Comparison of ENCODE assay signal across 10 mouse cellular contexts in genomic region chr11:120826016-120826953, GRCm38 (mm10). TPM values are rescaled to one million over a fixed set of nuclear protein-coding genes. Genes with fewer than 3 reads are reported as not detected.
A peak's percentile ranks its signal among the peaks of the same experiment; 100 is the strongest.
DNase-seq lines count a peak whose midpoint lies in the region; ATAC-seq and TF ChIP-seq lines count a peak whose summit lies in the region.
"Had no signal": no experiment of that assay in that cellular context is flagged by ENCODE, and none has a peak within 500 bp of the region (broad histone marks: within the 10 kb centered on the region; RNA-seq: fewer than 3 reads in every experiment).

No protein-coding gene starts in this region.

- peak overlapping the region; percentile 98 for H3K27ac ChIP-seq in left cerebral cortex, adult 2 months
- H3K27ac ChIP-seq in hindbrain, embryonic 14.5 days: peak overlapping the region; percentile 98
- H3K27ac ChIP-seq in midbrain, embryonic 14.5 days (replicated peaks; ENCODE audit: low read depth, low read length): peak overlapping the region; percentile 100
- H3K27ac ChIP-seq: liver, embryonic 14.5 days had no signal

- peak overlapping the region; percentile 93; the same call in 1 of the 2 replicates for H3K9ac ChIP-seq in hindbrain, embryonic 14.5 days
- H3K9ac ChIP-seq in midbrain, embryonic 14.5 days (replicated peaks; ENCODE audit: low read length): peak overlapping the region; percentile 21; the same call in 1 of the 2 replicates
- H3K9ac ChIP-seq: liver, embryonic 14.5 days had no signal

- no peak for ATAC-seq in cerebellum, adult (ENCODE audit: insufficient number of reproducible peaks, low FRiP score, low TSS enrichment)
- ATAC-seq in hindbrain, embryonic 14.5 days (ENCODE audit: low FRiP score): no peak
- ATAC-seq in midbrain, embryonic 14.5 days (ENCODE audit: low FRiP score, low TSS enrichment): no peak

- peaks cover 29% of the 10 kb centered on the region for H3K4me1 ChIP-seq in hindbrain, embryonic 14.5 days (replicated peaks; ENCODE audit: control insufficient read depth, insufficient read depth, low read length)
- H3K4me1 ChIP-seq in midbrain, embryonic 14.5 days (ENCODE audit: control insufficient read depth, insufficient read depth, low read length): peaks cover 32% of the 10 kb centered on the region

- peaks cover 14% of the 10 kb centered on the region for H3K36me3 ChIP-seq in hindbrain, embryonic 14.5 days (replicated peaks; ENCODE audit: control insufficient read depth, insufficient read depth)
- peaks cover 8% of the 10 kb centered on the region for H3K36me3 ChIP-seq in midbrain, embryonic 14.5 days (ENCODE audit: control insufficient read depth, insufficient read depth, low read length)
- H3K36me3 ChIP-seq: heart, embryonic 15.5 days had no signal

- H3K9me3 ChIP-seq in hindbrain, embryonic 14.5 days (ENCODE audit: control insufficient read depth, low read length): no peaks in the 10 kb centered on the region
- H3K9me3 ChIP-seq in midbrain, embryonic 14.5 days (ENCODE audit: control insufficient read depth, low read length): no peaks in the 10 kb centered on the region
- H3K9me3 ChIP-seq: heart, embryonic 15.5 days had no signal

- peak; percentile 45 for DNase-seq in cerebellum, adult 11-12 months
- DNase-seq in left cerebral cortex, adult 2 months (ENCODE audit: extremely low spot score in 1 of 2, low spot score in 2 of 2): no peak
- no peak for DNase-seq in left cerebral cortex, adult 9 months (ENCODE audit: low spot score in 2 of 2)
- no peak for DNase-seq in hindbrain, embryonic 14.5 days (ENCODE audit: low spot score)
- DNase-seq in midbrain, embryonic 14.5 days: no peak
- no peak for DNase-seq in lung, postnatal 25 days (ENCODE audit: low spot score)
- no peak for DNase-seq in yolk sac, embryonic 10.5 days (ENCODE audit: low spot score)

- WGBS in hindbrain, embryonic 14.5 days: 77% methylated on average over 8 of the region's 8 CpGs
- 81% methylated on average over 8 of the region's 8 CpGs for WGBS in midbrain, embryonic 14.5 days

- H3K4me2 ChIP-seq in hindbrain, embryonic 14.5 days (replicated peaks): no peak overlapping the region
- no peak overlapping the region for H3K4me2 ChIP-seq in midbrain, embryonic 14.5 days (ENCODE audit: low read length)

- H3K27me3 ChIP-seq in hindbrain, embryonic 14.5 days (ENCODE audit: control insufficient read depth, insufficient read depth, low read length): no peaks in the 10 kb centered on the region
- no peaks in the 10 kb centered on the region for H3K27me3 ChIP-seq in midbrain, embryonic 14.5 days (ENCODE audit: control insufficient read depth, insufficient read depth, low read length)
- H3K27me3 ChIP-seq: heart, embryonic 15.5 days had no signal

- no peak for TF ChIP-seq CTCF in left cerebral cortex, adult 2 months (IDR thresholded peaks at IDR 0.05)

- no peak overlapping the region for H3K4me3 ChIP-seq in left cerebral cortex, adult 2 months
- no peak overlapping the region for H3K4me3 ChIP-seq in hindbrain, embryonic 14.5 days (replicated peaks; ENCODE audit: low read length)
- H3K4me3 ChIP-seq in midbrain, embryonic 14.5 days (replicated peaks; ENCODE audit: low read depth, low read length): no peak overlapping the region

- intact Hi-C loops in left cerebral cortex, adult 2 months (cut with DNase I): loop anchor here (5.0 kb wide), 1 partner anchor 76 kb away; no protein-coding TSS in a partner anchor

RNA-seq across cellular contexts. Expression of gene Fasn, which starts 1.9 kb away (rescaled TPM):
- total RNA-seq in left cerebral cortex, adult 2 months (2021): 100 to 1,000 TPM; 177 to 197 TPM
- 119 and 135 TPM in 2 replicates for polyA plus RNA-seq in hindbrain, embryonic 14.5 days (2014; fragmentation: Nextera tagmentation; extraction: Ambion mirVana)
- 120 and 124 TPM in 2 replicates for polyA plus RNA-seq in midbrain, embryonic 14.5 days (2014; fragmentation: Nextera tagmentation; extraction: Ambion mirVana)

RNA-seq across cellular contexts. Expression of gene Dus1l, which starts 30.1 kb away (rescaled TPM):
- 10 to 100 TPM; 45.8 to 47.6 TPM for total RNA-seq in left cerebral cortex, adult 2 months (2021)
- 43.8 and 43.9 TPM in 2 replicates for polyA plus RNA-seq in hindbrain, embryonic 14.5 days (2014; fragmentation: Nextera tagmentation; extraction: Ambion mirVana)
- 39.4 and 48.0 TPM in 2 replicates for polyA plus RNA-seq in midbrain, embryonic 14.5 days (2014; fragmentation: Nextera tagmentation; extraction: Ambion mirVana)

RNA-seq across cellular contexts. Expression of gene Gps1, which starts 42.2 kb away (rescaled TPM):
- total RNA-seq in left cerebral cortex, adult 2 months (2021): 100 to 1,000 TPM; 139 to 145 TPM
- polyA plus RNA-seq in hindbrain, embryonic 14.5 days (2014; fragmentation: Nextera tagmentation; extraction: Ambion mirVana): 288 and 307 TPM in 2 replicates
- polyA plus RNA-seq in midbrain, embryonic 14.5 days (2014; fragmentation: Nextera tagmentation; extraction: Ambion mirVana): 303 and 316 TPM in 2 replicates

RNA-seq across cellular contexts. Expression of gene Rfng, which starts 42.3 kb away (rescaled TPM):
- total RNA-seq in left cerebral cortex, adult 2 months (2021): 10 to 100 TPM; 60.7 to 63.2 TPM
- polyA plus RNA-seq in hindbrain, embryonic 14.5 days (2014; fragmentation: Nextera tagmentation; extraction: Ambion mirVana): 86.1 and 87.0 TPM in 2 replicates
- polyA plus RNA-seq in midbrain, embryonic 14.5 days (2014; fragmentation: Nextera tagmentation; extraction: Ambion mirVana): 83.9 and 102 TPM in 2 replicates
